Mouse (Mus musculus) thymus, postnatal 10 days (tissue): ENCODE measurements at regions not wholly inside any gene's neighbourhood (a gene's known extent, or its start where the extent isn't known, plus 50 kb on each side); places are given as distances from the start of the nearest gene placed in this dataset.

Source experiments
- DNase-seq, 2 experiments: peaks; one replicate each; pipeline ENCODE4 v3.0.0; 2021; ENCODE audit warnings: low spot score in 2 of 2

GRCm38 (mm10) chr8:41648276-41648675, 231.4 kb upstream of the Frg1 start:
- no peak for DNase-seq

GRCm38 (mm10) chr8:41644626-41645025, 227.8 kb upstream of the Frg1 start:
- DNase-seq = no peak

GRCm38 (mm10) chr8:41623841-41624240, 207.0 kb upstream of the Frg1 start:
- no peak for DNase-seq

GRCm38 (mm10) chr8:41600255-41600654, 183.4 kb upstream of the Frg1 start:
- DNase-seq = no peak

GRCm38 (mm10) chr8:41594446-41594845, 177.6 kb upstream of the Frg1 start:
- no peak for DNase-seq

GRCm38 (mm10) chr8:41593666-41594042, 176.8 kb upstream of the Frg1 start:
- no peak for DNase-seq

- DNase-seq = no peak
These were observed 176.1 kb upstream of the Frg1 start for GRCm38 (mm10) chr8:41592741-41593665.

- DNase-seq = no peak
These were observed 175.3 kb upstream of the Frg1 start for GRCm38 (mm10) chr8:41592174-41592573.

- no peak for DNase-seq
These were observed 171.3 kb upstream of the Frg1 start for GRCm38 (mm10) chr8:41588157-41588556.

- DNase-seq = peak in 1 of 2 experiments; percentile 16
These were observed 156.4 kb upstream of the Frg1 start for GRCm38 (mm10) chr8:41573027-41573885.

- no peak for DNase-seq
These were observed 153.7 kb upstream of the Frg1 start for GRCm38 (mm10) chr8:41570566-41570965.

- no peak for DNase-seq
These were observed 145.1 kb upstream of the Frg1 start for GRCm38 (mm10) chr8:41561995-41562394.

GRCm38 (mm10) chr8:41556819-41557218, 139.9 kb upstream of the Frg1 start:
- no peak for DNase-seq

- DNase-seq = no peak
These were observed 136.1 kb upstream of the Frg1 start for GRCm38 (mm10) chr8:41552747-41553534.

GRCm38 (mm10) chr8:41551925-41552414, 135.1 kb upstream of the Frg1 start:
- no peak for DNase-seq

GRCm38 (mm10) chr8:41550095-41550420, 133.2 kb upstream of the Frg1 start:
- DNase-seq = no peak

GRCm38 (mm10) chr8:41549220-41550094, 132.6 kb upstream of the Frg1 start:
- no peak for DNase-seq

GRCm38 (mm10) chr8:41547730-41548368, 131.0 kb upstream of the Frg1 start:
- no peak for DNase-seq

GRCm38 (mm10) chr8:41532212-41532611, 115.3 kb upstream of the Frg1 start:
- no peak for DNase-seq

GRCm38 (mm10) chr8:41529581-41529980, 112.7 kb upstream of the Frg1 start:
- no peak for DNase-seq
